Mouse (Mus musculus) kidney, postnatal 14 days (tissue): Measurements from ENCODE around the gene Dus1l.
A peak's percentile ranks its signal among the peaks of the same experiment; 100 is the strongest.

Experiments
- DNase-seq: peaks from one replicate; pipeline ENCODE4 v3.0.0; 2022; ENCODE audit warnings: mixed read lengths

Gene Dus1l

DNA sequence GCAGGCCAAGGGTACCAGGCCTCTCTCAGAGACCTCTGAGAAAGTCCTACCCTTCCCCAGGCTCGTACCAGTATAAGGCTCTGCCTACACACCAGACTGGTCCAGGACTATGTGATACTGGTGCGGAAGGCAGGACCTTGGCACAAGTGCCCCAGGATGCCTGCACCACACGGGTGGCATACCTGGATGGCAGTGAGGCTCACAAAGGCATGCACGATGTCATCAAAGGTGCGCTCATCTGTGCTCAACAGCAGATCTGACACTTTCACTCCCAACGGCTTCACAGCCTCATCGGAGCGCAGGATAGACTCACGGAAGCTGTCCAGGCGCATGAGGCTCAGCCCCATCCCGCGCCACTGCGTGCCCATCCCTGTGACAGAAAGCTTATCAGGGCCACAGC is 22.0 kb upstream of the Dus1l start:
- DNase-seq = no peak

DNA sequence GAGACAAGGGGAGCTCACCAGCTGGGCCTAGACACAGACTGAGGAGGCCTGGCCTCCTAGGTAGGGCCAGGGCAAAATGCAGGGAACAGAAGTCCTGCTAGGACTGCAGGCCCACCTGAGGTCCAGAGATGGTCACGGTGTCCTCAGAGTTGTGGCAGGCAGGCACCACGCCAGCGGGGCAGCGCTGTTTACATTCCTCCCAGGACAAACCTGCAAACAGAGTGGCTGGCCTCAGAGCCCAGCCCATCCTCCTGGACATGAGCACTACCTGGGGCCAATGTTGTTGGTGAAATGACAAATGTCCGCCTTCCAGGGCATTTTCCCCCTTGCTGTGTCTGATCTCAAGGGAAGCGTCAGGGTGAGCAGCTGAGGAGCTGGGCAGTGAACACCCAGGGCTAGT is 21.2 kb upstream of the Dus1l start:
- DNase-seq = no peak

DNA sequence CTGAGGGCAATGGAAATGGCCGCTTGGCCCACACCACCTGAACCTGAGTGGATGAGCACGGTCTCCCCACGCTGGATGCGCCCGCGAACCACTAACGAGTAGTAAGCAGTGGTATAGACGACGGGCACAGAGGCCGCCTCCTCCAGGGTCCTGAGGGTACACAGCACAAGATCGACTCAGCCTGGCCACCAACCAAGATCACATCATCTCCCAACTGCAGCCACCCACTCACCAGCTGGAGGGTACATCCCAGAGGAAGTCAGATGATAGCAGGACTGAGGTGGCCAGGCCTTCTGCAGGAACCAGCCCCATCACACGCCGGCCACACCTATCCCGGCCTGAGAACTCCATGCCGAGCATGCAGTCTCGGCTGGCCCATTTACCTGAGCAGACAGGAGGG is 15.9 kb upstream of the Dus1l start:
- DNase-seq = no peak

DNA sequence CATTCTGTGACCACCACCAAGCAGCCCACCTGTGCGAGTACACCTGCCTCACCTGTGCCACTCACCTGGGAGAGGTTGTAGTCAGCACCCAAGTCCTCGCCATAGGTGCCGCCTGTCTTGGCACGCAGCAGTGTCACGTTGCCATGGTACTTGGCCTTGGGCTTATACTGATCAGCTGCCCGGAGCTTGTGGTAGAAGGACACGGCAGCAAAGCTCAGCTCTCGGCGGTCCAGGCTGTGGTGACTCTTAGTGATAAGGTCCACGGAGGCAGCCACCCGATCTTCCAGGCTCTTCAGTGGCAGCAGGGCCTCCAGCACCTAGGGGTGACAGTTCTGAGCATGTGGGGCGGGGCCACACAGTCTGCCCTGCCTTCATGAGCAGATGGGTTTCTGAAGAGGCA is 11.8 kb upstream of the Dus1l start:
- no peak for DNase-seq

DNA sequence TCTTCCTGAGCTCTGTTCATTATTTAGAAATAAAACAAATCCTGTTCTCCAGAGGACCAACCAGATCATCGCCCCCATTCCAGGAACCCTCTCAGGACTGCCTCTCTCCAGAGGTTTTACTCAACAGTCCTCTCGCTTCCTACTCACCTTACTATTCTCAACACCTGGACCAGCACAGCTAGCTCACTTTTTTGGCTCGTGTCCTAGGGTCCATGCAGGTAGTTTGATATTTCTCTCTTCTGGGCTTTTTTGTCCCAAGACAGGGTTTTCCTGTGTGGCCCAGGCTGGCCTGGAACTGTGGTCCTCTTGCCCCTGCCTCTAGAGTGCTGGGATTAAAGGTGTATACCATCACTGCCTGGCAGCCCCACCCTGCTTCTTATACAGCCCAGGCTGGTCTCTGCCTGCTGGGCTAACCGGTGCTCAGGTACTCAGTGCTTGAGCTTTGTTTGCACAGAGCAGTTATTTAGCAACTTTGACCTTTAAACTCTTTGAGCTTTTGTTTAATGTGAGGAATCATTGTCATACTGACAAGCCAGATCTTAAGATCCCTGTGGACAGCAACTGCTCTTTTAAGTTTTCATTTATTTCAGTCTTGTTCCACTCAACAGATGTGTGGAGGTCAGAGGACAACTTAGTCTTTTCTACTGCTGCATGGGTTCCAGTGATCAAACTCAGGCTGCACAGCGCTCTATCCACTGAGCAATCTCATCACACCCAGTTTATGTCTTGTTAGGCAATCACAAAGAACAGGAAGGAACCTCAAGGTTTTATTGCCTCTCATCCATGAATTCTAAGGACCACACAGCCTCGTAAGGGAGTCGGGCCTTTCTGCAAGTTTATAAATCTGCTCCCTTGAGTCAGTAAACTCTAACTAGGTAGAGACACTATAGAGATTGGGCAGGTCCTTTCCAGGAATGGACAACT is 9.4 kb upstream of the Dus1l start:
- DNase-seq = no peak

DNA sequence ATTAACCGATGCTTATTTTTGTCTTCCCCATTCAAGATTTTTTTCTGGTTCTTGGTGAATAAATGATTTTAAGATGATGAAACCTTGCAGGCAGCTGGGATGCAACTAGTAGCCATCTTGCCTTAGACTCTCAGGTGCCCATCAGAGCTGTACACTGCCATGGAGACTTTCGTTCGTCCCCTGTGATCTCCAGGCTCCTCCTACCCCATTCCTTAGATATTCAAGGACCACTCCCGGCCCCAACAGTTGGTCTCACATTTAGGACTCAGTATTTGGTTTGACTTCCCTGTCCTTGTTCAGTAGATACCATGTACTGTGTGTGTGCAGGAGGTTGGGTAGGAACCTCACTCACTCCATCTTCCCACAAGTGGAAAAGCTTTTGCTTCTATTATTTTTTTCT is 8.6 kb upstream of the Dus1l start:
- no peak for DNase-seq

DNA sequence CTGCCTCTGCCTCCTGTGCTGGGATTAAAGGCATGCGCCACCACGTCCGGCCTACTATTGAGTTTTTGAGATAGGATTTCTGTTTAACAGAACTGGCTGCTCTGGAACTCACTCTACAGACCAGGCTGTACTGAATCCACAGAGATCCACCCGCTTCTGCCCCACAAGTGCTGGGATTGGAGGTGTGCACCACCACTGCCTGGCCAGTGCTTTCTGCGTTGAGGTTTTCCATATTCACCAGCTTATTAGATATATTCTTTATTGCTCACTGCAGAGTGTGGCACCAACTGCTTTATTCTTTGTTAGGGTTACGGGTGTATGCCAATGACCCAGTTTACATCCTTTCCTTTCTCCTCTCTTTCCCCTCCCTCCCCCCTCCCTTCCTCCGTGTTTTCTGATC is 8.1 kb upstream of the Dus1l start:
- DNase-seq = no peak

DNA sequence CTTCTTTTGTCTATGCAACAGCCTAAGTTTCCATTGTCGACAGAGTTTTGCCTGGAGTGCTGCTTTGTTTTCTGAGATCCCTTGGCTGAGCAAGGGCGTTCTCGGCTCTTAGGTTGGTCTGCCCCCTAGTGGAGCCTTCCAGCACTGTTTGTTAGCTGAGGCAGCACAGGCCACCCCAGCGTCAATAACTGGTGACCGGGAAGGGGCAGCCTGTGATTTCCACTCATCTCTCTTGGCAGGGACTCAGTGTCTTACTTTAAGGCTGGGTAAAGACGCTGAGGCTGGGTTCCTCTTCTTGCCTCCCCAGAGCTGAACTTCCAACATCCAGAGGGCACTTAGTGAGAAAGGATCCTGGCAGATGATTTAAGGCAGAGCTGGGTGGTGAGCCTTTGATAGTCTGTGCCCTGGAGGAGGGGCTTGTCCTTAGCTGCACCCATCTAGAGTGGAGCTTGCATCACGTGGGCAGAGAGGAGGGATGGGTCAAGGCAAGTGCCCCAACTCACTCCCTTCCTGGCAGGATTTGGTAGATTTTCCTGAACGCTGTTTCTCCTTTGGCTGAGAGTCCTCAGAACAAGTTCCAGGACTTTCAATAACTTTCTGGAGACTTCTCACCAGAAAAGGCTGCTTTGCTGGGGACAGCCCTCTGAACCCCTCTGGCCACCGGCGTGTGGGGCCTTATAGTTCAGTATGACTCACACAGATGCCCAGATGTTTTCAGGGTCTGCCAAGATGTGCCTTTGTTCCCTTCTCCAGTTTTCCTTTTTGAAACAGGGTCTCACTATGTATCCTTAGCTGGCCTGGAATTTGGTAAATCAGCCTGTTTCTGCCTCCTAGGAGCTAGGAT is 4.1 kb upstream of the Dus1l start:
- DNase-seq = peak; percentile 93

DNA sequence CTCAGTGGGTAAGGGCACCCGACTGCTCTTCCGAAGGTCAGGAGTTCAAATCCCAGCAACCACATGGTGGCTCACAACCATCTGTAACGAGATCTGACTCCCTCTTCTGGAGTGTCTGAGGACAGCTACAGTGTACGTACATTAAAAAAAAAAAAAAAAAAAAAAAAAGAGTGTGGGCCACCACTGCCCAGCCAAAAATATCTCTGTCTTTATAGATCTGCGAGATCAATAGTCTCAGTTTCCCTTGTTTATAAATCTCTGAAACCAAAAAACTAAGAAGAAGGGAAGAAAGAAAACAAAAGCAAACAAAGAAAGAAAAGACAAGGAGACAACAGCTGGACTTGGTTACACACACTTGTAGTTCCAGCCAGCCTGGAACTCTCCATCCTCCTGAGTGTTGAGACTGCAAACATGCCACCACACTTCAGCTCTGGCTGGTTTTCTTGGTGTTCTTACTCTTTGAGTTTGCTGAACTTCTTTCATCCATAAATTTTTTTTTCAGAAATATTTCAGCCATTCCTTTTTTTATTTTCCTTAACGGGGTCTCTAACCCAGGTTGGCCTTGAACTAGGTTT is 3.2 kb upstream of the Dus1l start:
- no peak for DNase-seq

DNA sequence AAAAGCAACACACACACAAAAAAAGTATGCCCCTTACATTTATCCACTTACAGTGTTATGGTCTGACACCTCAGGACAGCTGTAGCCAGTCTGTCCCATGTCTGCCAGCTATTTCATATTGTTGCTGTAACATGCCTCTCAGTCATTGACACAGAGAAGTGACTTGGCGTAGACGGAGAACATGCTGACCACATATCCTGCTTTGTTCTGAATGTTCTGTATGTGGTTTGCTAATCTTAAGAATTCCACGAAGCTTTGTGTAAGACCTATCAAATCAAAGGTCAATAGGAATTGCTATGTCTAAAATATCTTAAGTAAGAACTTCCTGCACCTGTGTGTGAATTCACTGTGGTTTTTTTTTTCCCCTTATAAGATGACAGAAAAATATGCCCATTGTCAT is 2.0 kb upstream of the Dus1l start:
- DNase-seq = no peak

DNA sequence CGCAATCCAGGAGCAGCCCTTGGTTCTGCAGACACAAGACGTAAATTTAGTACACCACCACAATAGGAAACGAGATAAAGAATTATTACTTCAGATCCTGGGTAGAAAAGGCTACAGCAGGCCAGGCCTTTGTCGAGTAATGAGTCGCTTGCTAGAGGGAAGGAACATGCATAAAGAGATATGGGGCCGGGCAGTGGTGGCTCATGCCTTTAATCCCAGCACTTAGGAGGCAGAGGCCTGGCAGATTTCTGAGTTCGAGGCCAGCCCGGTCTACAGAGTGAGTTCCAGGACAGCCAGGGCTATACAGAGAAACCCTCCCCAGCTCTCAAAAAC is 377 bp upstream of the Dus1l start:
- DNase-seq = no peak

DNA sequence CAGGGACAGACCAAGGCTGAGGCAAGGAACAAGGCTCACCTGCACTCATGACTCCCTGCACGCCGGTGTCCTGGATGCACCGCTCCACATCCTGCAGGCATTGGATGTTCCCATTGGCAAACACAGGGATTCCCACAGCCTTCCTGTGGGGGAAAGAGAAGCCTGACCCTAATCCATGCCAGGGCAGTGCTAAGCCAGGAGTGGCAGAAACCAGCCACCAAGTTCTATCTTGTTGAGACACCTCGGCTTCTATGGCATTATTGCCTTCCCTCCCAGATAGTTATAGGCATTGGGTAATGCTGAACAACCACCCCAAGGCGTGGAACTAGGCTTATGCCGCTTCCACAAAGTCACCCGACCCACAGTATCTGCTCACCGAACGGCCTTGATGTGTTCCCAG is 3.6 kb downstream of the Dus1l start:
- no peak for DNase-seq

DNA sequence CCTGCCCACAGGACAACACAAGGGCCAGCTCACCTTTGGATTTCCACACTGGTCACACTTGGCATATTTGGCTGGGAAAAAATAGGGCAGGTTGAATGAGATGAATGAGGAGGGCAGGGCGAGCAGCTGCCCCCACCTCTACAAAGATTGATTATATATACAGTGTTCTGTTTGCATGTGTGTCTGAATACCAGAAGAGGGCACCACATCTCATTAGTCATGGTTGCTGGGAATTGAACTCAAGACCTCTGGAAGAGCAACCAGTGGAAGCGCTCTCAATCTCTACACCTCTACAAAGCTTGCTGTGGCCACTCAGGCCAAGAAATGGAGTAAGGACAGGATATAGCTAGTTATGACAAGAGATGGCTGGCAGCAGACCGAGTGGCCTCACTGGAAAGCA is 6.4 kb downstream of the Dus1l start:
- no peak for DNase-seq

DNA sequence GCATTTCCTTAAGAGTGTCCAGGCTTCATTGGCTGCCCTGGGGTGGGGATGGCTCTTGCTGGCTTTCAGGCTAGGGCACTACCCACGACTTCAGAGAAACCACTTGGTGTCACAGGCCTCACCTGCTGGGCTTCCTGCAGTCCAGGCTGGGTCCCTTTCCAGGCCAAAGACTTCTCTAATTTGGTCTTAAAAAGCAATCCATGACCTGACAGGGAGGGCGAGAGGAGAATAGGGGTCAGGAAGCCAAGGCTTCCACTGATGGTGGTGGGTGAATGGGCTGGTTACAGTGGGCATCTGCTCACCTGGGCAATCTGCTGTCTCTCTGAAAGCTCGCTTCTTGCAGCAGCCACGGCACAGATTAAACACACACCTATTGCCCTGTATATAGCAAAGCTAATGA is 6.8 kb downstream of the Dus1l start:
- DNase-seq = no peak

DNA sequence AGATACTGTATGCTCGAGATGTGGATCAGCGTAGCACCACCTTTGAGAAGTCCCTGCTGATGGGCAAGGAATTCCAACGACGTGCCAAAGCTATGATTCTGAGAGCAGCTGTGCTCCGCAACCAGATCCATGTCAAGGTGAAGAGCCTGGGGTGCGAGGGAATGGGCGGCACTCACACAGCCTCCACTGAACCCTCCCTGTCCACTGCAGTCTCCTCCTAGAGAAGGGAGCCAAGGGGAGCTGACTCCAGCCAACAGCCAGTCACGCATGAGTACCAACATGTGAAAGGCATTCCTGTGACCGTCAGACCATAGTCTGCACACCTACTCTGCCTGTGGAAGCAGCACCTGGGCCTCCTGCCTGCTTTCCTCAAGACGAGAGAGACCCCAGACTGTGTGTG is 7.7 kb downstream of the Dus1l start:
- peak; percentile 57 for DNase-seq

DNA sequence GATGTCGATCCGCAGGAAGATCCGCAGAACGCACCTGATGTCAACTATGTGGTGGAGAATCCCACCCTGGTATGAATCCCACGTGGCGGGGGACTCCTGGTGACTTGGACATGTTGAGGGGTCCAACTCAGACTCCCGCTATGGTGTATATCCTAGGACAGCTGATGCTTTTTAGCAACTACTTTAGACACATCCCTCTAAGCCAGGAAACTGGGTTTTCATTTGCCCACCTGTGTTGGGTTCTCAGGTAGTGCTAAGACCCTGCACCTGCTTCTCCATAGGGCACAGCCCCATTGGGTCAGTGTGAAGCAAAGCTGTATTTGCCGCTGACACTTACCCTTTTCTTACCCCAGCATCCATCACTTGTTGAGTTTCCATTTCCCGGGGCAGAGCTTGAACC is 11.1 kb downstream of the Dus1l start:
- DNase-seq = no peak

DNA sequence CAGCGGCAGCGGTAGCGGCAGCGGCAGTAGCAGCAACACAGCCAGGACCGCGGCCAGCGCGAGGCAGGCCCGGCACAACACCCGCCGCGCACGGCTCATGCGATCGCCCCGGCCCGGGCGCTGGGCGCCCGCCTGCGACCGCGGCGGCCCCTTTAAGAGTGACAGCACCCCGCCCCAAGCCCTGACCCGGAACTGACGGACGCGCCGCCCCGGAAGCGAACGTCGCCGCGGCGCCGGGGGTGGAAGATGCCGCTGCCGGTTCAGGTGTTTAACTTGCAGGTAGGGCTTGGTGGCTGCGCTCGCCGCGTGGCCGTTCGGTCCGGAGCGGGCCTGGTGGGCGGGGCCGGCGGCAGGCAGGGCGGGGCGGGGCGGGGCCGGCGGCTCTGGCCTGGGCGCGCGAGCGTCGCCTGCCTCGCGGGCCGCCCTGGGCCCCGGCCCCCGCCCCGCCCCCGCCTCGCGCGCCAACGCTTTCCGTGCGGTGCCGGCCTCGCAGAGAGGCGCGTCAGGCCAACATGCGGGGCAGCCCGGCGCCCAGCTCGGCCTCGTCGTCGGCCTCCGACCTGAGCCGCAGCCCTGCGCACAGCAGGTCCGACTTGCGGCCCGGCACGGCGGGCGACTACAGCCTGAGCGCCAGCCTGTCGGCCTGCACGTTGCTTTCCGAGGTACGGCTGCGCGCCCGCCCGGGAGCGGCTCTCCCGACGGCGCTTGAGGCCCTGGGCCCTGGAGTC is 12.0 kb downstream of the Dus1l start, which contains the start of the genes Rfng and Gps1:
TSS of gene Rfng (minus strand) at position 144 of the 728 bp plus-strand sequence.
TSS of gene Gps1 (plus strand) at position 209 of the 728 bp plus-strand sequence.
- peak; percentile 89 for DNase-seq

DNA sequence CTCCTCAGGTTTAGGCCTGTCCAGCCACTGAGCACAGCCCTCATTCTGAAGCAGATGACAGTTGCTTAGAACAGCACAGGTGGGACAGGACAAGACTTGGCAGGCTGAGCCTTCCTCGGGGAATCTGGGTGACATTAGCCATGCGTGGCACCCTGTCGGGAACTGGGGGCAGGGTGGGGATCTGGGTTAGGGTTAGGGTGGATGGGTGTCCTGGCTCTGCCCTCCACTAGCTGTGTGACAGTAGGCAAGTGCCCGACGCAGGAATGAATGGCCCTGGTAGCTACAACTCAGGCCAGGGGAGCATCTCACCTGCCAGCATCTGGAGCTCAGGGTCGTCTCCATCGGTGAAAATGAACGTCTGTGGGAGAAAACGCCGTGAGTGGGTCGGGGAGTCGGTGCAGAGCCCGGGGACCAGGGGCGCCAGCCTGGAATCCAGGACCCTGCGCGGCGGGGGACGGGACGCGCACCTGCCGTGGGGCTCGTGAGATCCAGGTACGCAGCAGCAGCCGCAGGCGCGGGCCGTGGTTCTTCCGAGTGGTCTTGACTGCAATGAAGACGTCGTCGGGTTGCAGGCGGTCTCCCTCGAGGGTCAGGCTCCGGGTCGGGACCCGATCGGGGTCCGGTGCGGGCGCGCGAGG is 12.7 kb downstream of the Dus1l start:
- no peak for DNase-seq

DNA sequence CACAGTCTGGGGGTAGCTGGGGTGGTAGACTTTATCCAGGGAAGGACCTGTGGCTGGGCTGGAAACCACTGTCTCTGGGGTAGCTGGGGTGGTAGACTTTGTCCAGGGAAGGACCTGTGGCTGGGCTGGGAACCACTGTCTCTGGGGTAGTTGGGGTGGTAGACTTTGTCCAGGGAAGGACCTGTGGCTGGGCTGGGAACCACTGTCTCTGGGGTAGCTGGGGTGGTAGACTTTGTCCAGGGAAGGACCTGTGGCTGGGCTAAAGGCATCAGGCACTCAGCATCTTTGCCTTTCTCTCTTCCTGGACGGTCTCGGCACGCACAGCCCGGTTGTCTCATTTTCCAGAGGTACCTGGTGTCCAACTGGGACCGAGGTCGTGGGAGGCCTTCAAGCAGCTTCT is 14.8 kb downstream of the Dus1l start:
- DNase-seq = peak; percentile 45

DNA sequence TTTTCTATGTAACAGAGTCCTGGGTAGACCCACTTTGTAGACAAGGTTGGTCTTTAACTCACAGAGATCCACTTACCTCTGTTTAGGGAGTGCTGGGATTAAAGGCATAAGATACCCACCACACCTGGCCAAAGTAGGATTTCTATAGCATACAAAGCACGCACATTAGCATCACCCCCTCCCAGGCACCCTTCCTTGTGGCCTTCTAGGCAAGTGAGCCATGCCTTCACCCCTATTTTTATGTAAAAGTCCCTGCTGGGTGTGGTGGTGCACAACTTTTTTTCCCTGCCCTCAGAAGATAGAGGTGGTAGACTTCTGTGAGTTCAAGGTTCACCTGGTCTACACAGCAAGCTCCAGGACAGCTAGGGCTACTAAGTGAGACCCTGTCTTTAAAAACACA is 16.3 kb downstream of the Dus1l start:
- DNase-seq = no peak

DNA sequence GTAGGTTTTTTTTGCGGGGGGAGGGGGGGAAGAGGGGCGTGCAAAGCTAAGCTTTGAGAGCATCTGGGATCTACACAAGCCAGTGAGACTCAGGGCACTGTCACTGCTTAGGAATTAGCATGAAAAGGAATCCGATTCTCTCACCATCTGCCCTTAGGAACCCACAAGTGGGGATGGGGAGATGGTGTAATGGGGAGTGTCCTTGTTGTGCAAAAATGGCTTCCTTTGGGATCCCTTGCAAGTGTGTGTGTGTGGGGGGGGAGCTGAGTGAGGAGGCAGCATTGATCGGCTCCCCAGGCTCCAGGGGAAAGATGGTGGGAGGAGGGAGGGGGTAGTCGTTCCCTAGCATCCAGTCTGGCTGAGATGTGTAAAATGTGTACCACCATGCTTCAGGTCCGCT is 19.1 kb downstream of the Dus1l start:
- DNase-seq = no peak

DNA sequence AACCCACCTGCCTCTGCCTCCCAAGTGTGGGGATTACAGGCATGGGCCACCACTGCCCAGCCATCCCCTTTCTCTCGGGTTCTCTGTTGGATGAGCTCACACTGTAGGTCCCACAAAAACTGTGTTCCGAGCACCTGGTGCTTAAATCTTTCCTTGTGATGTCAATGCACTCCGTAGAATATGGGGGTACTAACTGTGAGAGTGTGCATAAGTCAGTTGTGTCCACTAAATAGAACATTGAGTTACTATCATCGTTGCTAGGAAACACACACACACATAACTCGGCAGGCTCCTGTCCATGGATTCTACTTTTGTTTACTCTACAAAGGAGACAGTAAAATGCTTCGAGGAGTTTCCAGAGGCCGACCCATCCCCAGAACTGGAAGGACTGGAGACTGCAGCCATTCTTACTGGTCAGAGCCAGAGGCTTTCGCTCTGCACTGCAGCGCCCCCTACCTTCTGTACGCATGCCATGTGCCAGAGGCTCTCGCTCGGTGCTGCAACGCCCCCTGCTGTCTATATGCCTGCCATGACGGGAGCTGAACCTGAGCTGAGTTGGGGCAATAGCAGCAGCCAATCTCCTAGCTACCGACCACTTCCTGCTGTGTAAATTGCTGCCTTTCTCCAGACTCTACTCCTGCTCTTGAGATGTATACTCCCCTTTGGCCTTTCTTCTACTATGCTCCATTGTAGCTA is 20.3 kb downstream of the Dus1l start:
- DNase-seq = peak; percentile 95
